Mouse (Mus musculus) liver, embryonic 12.5 days (tissue): ENCODE results near the gene Hist2h2ac. TPM values are rescaled to one million over a fixed set of nuclear protein-coding genes. Genes with fewer than 3 reads are reported as not detected.
"Not testable (repeated sequence)": the region's sequence is repeated elsewhere in the genome, so short reads cannot be mapped to it uniquely, and the experiment has no call there.

Experiments used
- ATAC-seq: fragments of 200-750 bp; cut with Nextera tagmentation; 2 replicates; pipeline ENCODE4 v1.8.0; 2017; ENCODE audit warnings: moderate number of reproducible peaks, mild to moderate bottlenecking, moderate library complexity
- H3K27ac ChIP-seq: fragments of 300-500 bp; sonication (generic); 2 replicates; pipeline ENCODE4 v1.5.1; 2016; ENCODE audit warnings: mild to moderate bottlenecking
- H3K27me3 ChIP-seq: fragments of 300-500 bp; sonication (generic); replicated peaks from 2 replicates; pipeline ENCODE4 v1.6.1; 2016; ENCODE audit warnings: mild to moderate bottlenecking, moderate library complexity
- H3K36me3 ChIP-seq: fragments of 300-500 bp; sonication (generic); 2 replicates; pipeline ENCODE4 v1.6.1; 2016; ENCODE audit warnings: mild to moderate bottlenecking, moderate library complexity
- H3K4me1 ChIP-seq: fragments of 300-500 bp; sonication (generic); 2 replicates; pipeline ENCODE4 v1.6.1; 2016
- H3K4me2 ChIP-seq: fragments of 300-500 bp; sonication (generic); 2 replicates; pipeline ENCODE4 v1.6.1; 2016; ENCODE audit warnings: mild to moderate bottlenecking, moderate library complexity
- H3K4me3 ChIP-seq: fragments of 300-500 bp; sonication (generic); 2 replicates; pipeline ENCODE4 v1.5.1; 2016; ENCODE audit warnings: mild to moderate bottlenecking, moderate library complexity
- H3K9ac ChIP-seq: fragments of 300-500 bp; sonication (generic); 2 replicates; pipeline ENCODE4 v1.6.1; 2016; ENCODE audit warnings: mild to moderate bottlenecking, moderate library complexity
- H3K9me3 ChIP-seq: fragments of 300-500 bp; sonication (generic); replicated peaks from 2 replicates; pipeline ENCODE4 v1.6.1; 2016; ENCODE audit warnings: mild to moderate bottlenecking, moderate library complexity
- WGBS: fragments of 180-500 bp; shearing (Covaris S2); methylation state at CpG from one replicate; pipeline ENCODE4 v1.1.7; 2016; ENCODE audit not compliant: insufficient replicate concordance; 5-methylcytosine and 5-hydroxymethylcytosine counted together
- polyA plus RNA-seq: library from polyadenylated mRNA; unstranded; fragments of >200 nt; fragmentation: Nextera tagmentation; extraction: Ambion mirVana; gene quantifications from 2 replicates; pipeline ENCODE4 v1.2.1, GENCODE M21; 2016

Hist2h2ac gene
- polyA plus RNA-seq, 1 experiment from 2014 or later: 17.5 TPM

GRCm38 (mm10) chr3:96219661-96220130 lies 984 bp downstream of the Hist2h2ac start, which contains the start of the genes Bola1 and Hist2h2ab:
Bola1 (minus strand) TSS chr3:96219709.
Hist2h2ab (plus strand) TSS chr3:96219865.
- H3K36me3 ChIP-seq: no peaks in the 10 kb centered on the region
- H3K4me3 ChIP-seq: peak within 1 kb of the TSS; percentile 66
- peak within 1 kb of the TSS; percentile 94 for H3K9ac ChIP-seq
- under 1% methylated on average over 37 of the region's 37 CpGs for WGBS
- peak within 1 kb of the TSS; percentile 85 for H3K4me2 ChIP-seq
- no peaks in the 10 kb centered on the region for H3K9me3 ChIP-seq
- 0 out of 2 replicates have a peak, but pooled peaks cover 3% of the 10 kb centered on the region for H3K27me3 ChIP-seq
- H3K27ac ChIP-seq: peak within 1 kb of the TSS; percentile 99
- H3K4me1 ChIP-seq: peaks cover 56% of the 10 kb centered on the region
- peak; percentile 69 for ATAC-seq

- ATAC-seq: no peak
- Histone ChIP-seq H3K36me3 (no peaks in the 10 kb centered on the region), H3K4me1 (peaks cover 52% of the 10 kb centered on the region), H3K4me2 (peak overlapping the region; percentile 85), H3K9ac (peak overlapping the region; percentile 94), H3K27ac (peak overlapping the region; percentile 99), H3K9me3 (no peaks in the 10 kb centered on the region), H3K27me3 (0 out of 2 replicates have a peak, but pooled peaks cover 3% of the 10 kb centered on the region), H3K4me3 (peak overlapping the region; percentile 66)
- WGBS: under 1% methylated on average over 12 of the region's 12 CpGs
Measured at GRCm38 (mm10) chr3:96219191-96219641, 1.5 kb downstream of the Hist2h2ac start.

- H3K27ac ChIP-seq: no peak overlapping the region
- H3K9ac ChIP-seq: no peak overlapping the region
- ATAC-seq: no peak
- 31% methylated on average over 15 of the region's 15 CpGs for WGBS
- H3K4me1 ChIP-seq: no peaks in the 10 kb centered on the region
- no peaks in the 10 kb centered on the region for H3K36me3 ChIP-seq
- peaks cover 12% of the 10 kb centered on the region for H3K27me3 ChIP-seq
- no peak overlapping the region for H3K4me2 ChIP-seq
- no peak overlapping the region for H3K4me3 ChIP-seq
- H3K9me3 ChIP-seq: no peaks in the 10 kb centered on the region
Measured at GRCm38 (mm10) chr3:96209242-96209641, 11.4 kb downstream of the Hist2h2ac start.

GRCm38 (mm10) chr3:96207819-96208218 lies 12.9 kb downstream of the Hist2h2ac start:
- Histone ChIP-seq H3K4me2 (no peak overlapping the region), H3K36me3 (no peaks in the 10 kb centered on the region), H3K27ac (no peak overlapping the region), H3K9ac (no peak overlapping the region), H3K9me3 (no peaks in the 10 kb centered on the region), H3K4me3 (no peak overlapping the region), H3K27me3 (peaks cover 12% of the 10 kb centered on the region), H3K4me1 (no peaks in the 10 kb centered on the region)
- 75% methylated on average over 3 of the region's 3 CpGs for WGBS
- no peak for ATAC-seq

- Histone ChIP-seq H3K4me1 (peaks cover 32% of the 10 kb centered on the region), H3K9ac (no peak overlapping the region)
- ATAC-seq: no peak
Measured at GRCm38 (mm10) chr3:96199731-96200130, 20.9 kb downstream of the Hist2h2ac start.

GRCm38 (mm10) chr3:96198601-96199251 lies 22.0 kb downstream of the Hist2h2ac start:
- not testable (repeated sequence) for H3K36me3 ChIP-seq, H3K9me3 ChIP-seq, ATAC-seq, H3K4me3 ChIP-seq, H3K27me3 ChIP-seq
- 0 out of 2 replicates have a peak overlapping the region, but pooled peaks have one; percentile 41 for H3K9ac ChIP-seq
- H3K27ac ChIP-seq: 0 out of 2 replicates have a peak overlapping the region, but pooled peaks have one; percentile 21
- WGBS: 12% methylated on average over 8 of the region's 8 CpGs
- peak overlapping the region; percentile 99 for H3K4me2 ChIP-seq
- H3K4me1 ChIP-seq: peaks cover 32% of the 10 kb centered on the region

More at GRCm38 (mm10) chr3:96199731-96200130, 20.9 kb downstream of the Hist2h2ac start:
- Histone ChIP-seq H3K27me3 (no peaks in the 10 kb centered on the region), H3K36me3 (peaks cover 6% of the 10 kb centered on the region; the same call in 1 of the 2 replicates), H3K27ac (no peak overlapping the region), H3K9me3 (0 out of 2 replicates have a peak, but pooled peaks cover 5% of the 10 kb centered on the region), H3K4me3 (no peak overlapping the region), H3K4me2 (no peak overlapping the region)
- WGBS: 41% methylated on average over 2 of the region's 2 CpGs

GRCm38 (mm10) chr3:96198181-96198580 lies 22.5 kb downstream of the Hist2h2ac start:
- peak overlapping the region; percentile 70 for H3K4me3 ChIP-seq
- H3K9me3 ChIP-seq: 0 out of 2 replicates have a peak, but pooled peaks cover 5% of the 10 kb centered on the region
- peak overlapping the region; percentile 82 for H3K27ac ChIP-seq
- H3K4me1 ChIP-seq: peaks cover 32% of the 10 kb centered on the region
- H3K27me3 ChIP-seq: peaks cover 9% of the 10 kb centered on the region; the same call in 1 of the 2 replicates
- ATAC-seq: peak; percentile 36
- peak overlapping the region; percentile 45 for H3K9ac ChIP-seq
- H3K36me3 ChIP-seq: peaks cover 6% of the 10 kb centered on the region; the same call in 1 of the 2 replicates
- H3K4me2 ChIP-seq: peak overlapping the region; percentile 99
- WGBS: 3% methylated on average over 6 of the region's 6 CpGs

GRCm38 (mm10) chr3:96197129-96197749 lies 23.4 kb downstream of the Hist2h2ac start:
- Histone ChIP-seq H3K9ac (peak overlapping the region; percentile 88), H3K27me3 (peaks cover 12% of the 10 kb centered on the region; the same call in 1 of the 2 replicates), H3K27ac (peak overlapping the region; percentile 92), H3K9me3 (0 out of 2 replicates have a peak, but pooled peaks cover 5% of the 10 kb centered on the region), H3K4me1 (peaks cover 32% of the 10 kb centered on the region), H3K4me3 (peak overlapping the region; percentile 70), H3K36me3 (peaks cover 6% of the 10 kb centered on the region; the same call in 1 of the 2 replicates), H3K4me2 (peak overlapping the region; percentile 99)
- WGBS: under 1% methylated on average over 50 of the region's 50 CpGs
- ATAC-seq: peak; percentile 89

GRCm38 (mm10) chr3:96196437-96197128 lies 24.1 kb downstream of the Hist2h2ac start:
- Histone ChIP-seq H3K27me3 (peaks cover 12% of the 10 kb centered on the region; the same call in 1 of the 2 replicates), H3K27ac (peak overlapping the region; percentile 92), H3K4me1 (peaks cover 32% of the 10 kb centered on the region), H3K4me3 (peak overlapping the region; percentile 70), H3K36me3 (peaks cover 6% of the 10 kb centered on the region; the same call in 1 of the 2 replicates), H3K4me2 (peak overlapping the region; percentile 99), H3K9me3 (0 out of 2 replicates have a peak, but pooled peaks cover 5% of the 10 kb centered on the region), H3K9ac (peak overlapping the region; percentile 88)
- WGBS: 16% methylated on average over 27 of the region's 27 CpGs
- ATAC-seq: no peak; the same call in 1 of the 2 replicates

- Histone ChIP-seq H3K4me2 (peak overlapping the region; percentile 99), H3K9me3 (0 out of 2 replicates have a peak, but pooled peaks cover 5% of the 10 kb centered on the region), H3K4me1 (peaks cover 32% of the 10 kb centered on the region), H3K27ac (no peak overlapping the region), H3K4me3 (no peak overlapping the region; the same call in 1 of the 2 replicates), H3K27me3 (peaks cover 12% of the 10 kb centered on the region; the same call in 1 of the 2 replicates), H3K36me3 (peaks cover 6% of the 10 kb centered on the region; the same call in 1 of the 2 replicates), H3K9ac (no peak overlapping the region)
- ATAC-seq: no peak
- 86% methylated on average over 11 of the region's 11 CpGs for WGBS
Measured at GRCm38 (mm10) chr3:96195616-96196313, 24.9 kb downstream of the Hist2h2ac start.
